Mouse (Mus musculus): ENCODE results near the gene 4833427G06Rik. TPM values are rescaled to one million over a fixed set of nuclear protein-coding genes. Genes with fewer than 3 reads are reported as not detected.

Gene 4833427G06Rik
- polyA plus RNA-seq, 1 experiment from 2014 or later = 0.88 TPM

MicroRNAs within 50 kb of the gene (microRNA counts, 519-probe panel; counts per million panel counts)
- microRNA mmu-miR-34b-3p = not detected
- microRNA mmu-miR-34b-5p = not detected
- not detected for microRNA mmu-miR-34c

Other genes with a start within 250 kb of the 4833427G06Rik start
- gene Sik2, start 93.0 kb downstream of the 4833427G06Rik start, polyA plus RNA-seq (2014; fragmentation: Nextera tagmentation; extraction: Ambion mirVana) = 14.3 and 15.0 TPM in 2 replicates
- gene Btg4, start 41.2 kb downstream of the 4833427G06Rik start, polyA plus RNA-seq (2014; fragmentation: Nextera tagmentation; extraction: Ambion mirVana) = not detected in 2 replicates
- gene Layn, start 25.0 kb downstream of the 4833427G06Rik start, polyA plus RNA-seq (2014; fragmentation: Nextera tagmentation; extraction: Ambion mirVana) = 1.0 and 1.6 TPM in 2 replicates
- 0.08 TPM in 1 of 2 replicates, not detected in the other for gene Gm32742, start 63.4 kb upstream of the 4833427G06Rik start, polyA plus RNA-seq (2014; fragmentation: Nextera tagmentation; extraction: Ambion mirVana)
- not detected in 2 replicates for gene Pou2af1, start 111.6 kb upstream of the 4833427G06Rik start, polyA plus RNA-seq (2014; fragmentation: Nextera tagmentation; extraction: Ambion mirVana)
- gene Colca2, start 176.5 kb upstream of the 4833427G06Rik start, polyA plus RNA-seq (2014; fragmentation: Nextera tagmentation; extraction: Ambion mirVana) = 1.6 and 1.8 TPM in 2 replicates
- not detected in 2 replicates for gene 1810046K07Rik, start 226.8 kb upstream of the 4833427G06Rik start, polyA plus RNA-seq (2014; fragmentation: Nextera tagmentation; extraction: Ambion mirVana)